Mouse (Mus musculus): Measurements from ENCODE around the gene H2-M10.2.
"Not testable (repeated sequence)": the region's sequence is repeated elsewhere in the genome, so short reads cannot be mapped to it uniquely, and the experiment has no call there.

The H2-M10.2 gene

DNA sequence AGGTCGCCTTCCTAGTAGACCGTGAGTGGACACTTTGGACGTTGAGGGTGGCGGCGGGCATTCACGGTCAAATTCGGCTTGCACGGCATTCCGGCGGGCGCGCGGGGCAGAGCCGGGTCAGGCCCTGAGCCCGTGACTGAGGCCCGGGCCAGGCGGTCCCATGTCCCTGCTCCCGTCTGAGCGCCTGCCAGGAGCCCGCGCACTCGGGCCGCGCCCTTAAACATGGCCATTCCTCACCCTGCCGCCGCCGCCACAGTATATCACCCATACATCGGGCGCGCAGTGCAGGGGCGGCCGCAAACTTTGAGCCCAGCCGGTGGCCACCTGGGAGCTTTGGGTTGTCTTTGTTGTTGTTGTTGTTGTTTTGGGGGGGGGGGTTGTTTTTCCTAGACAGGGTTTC is 37.4 kb downstream of the H2-M10.2 start:
- no peak for DNase-seq

DNA sequence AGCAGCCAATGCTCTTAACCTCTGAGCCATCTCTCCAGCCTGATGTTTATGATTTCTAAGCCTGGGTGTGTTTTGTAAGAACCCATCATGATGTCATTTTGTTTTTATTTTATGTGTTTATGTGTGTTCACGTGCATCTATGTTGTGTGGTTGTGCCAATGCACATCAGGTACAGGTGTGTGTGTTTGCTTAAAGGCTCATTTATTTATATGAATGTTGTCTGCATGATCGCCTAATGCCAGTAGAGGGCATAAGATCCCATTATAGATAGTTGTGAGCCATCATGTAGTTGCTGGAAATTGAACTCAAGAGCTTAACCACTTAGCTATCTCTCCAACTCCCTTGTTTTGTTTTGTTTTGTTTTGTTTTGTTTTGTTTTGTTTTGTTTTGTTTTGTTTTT is 40.5 kb downstream of the H2-M10.2 start:
- DNase-seq: no peak

DNA sequence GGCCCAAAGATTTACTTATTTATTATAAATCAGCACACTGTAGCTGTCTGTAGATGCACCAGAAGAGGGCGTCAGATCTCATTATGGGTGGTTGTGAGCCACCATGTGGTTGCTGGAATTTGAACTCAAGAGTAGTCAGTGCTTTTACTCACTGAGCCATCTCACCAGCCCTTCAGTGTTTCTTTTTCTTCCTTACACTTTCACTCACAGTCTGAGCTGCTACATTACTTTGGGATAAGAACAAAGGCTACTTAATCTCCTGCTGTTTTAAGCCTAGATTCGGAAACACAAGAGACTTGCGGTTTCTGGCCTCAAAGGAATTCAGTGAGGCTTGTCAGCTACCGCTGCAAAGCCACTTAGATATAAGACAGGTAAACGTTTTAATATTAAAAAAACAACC is 42.3 kb downstream of the H2-M10.2 start:
- no peak for DNase-seq

DNA sequence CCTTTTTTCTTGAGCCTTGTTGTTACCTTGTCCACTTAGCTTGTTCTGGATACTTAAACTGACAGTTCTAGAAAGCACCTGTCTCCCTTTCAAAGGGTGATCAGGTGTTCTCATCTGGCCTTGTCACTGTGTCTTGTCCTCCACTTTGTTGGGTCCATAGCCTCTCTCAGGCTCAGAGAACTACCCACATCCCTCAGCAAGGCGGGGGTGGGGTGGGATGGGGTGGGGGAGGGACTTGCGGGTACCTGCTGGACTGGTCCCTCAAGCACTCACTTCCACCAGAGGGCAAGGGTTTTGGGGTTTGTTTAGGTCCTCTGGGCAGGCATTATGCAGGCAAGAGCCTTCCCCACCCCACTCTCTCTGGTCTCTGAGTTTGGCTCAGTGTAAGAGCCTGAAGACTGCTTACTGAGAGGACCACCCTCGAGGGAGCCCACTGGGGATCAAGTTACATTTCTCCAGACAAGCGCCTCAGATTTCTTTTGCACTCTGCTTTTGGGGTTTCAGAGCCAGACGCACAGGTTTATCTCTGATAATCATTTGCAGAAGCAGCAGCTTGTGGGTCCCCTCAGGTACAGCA is 45.6 kb downstream of the H2-M10.2 start:
- DNase-seq: no peak

DNA sequence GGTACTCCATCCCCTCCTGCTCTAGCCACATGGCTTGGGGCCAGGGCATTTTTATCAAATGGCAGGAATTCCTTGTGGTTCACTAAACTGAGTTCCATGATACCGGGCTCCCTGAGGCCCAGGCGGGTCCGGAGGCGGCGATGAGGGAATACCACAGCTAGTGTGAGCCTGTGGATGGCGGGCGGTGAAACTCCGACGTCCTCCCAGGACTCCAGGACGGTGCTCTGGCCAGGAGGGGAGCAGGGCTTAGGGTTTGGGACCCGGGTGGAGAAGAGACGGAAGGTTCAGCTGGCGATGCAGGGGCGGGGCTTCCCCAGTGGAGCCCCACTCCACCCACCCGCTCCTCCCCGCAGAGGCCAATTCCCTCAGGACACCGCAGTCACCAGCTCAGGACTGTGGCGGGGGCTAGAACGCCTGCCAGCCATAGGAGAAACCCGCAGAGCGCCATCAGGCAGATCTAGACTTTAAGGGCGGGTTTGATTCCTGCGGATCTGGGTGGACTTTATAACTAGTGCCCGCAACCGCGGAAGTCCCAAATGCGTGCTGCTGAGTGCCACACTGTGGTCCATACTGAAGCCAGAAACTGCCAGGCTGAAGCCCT is 48.9 kb downstream of the H2-M10.2 start:
- DNase-seq: no peak

DNA sequence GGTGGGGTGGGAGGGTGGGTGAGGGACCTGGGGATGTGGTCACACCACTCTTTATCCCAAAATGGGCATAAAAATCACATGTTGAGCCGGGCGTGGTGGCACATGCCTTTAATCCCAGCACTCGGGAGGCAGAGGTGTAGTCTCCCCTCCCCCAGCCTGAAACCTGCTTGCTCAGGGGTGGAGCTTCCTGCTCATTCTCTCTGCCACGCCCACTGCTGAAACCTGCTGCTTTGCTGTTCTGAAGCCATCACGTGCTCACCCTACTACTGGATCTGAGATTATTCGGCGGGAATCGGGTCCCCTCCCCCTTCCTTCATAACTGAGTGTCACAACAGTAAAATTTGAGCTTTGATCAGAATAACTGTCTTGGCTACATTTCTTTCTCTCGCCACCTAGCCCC is 51.0 kb downstream of the H2-M10.2 start:
- DNase-seq: not testable (repeated sequence)
